Mouse (Mus musculus) layer of hippocampus, adult 2 months (tissue): ENCODE measurements around the gene Rundc1. TPM values are rescaled to one million over a fixed set of nuclear protein-coding genes. Genes with fewer than 3 reads are reported as not detected.
"Not testable (repeated sequence)": the region's sequence is repeated elsewhere in the genome, so short reads cannot be mapped to it uniquely, and the experiment has no call there.

Experiments used
- DNase-seq, 2 experiments: peaks; one replicate each; pipeline ENCODE4 v3.0.0; 2022; ENCODE audit warnings: low spot score in 2 of 2
- H3K27ac ChIP-seq: fragments of 200-600 bp; 2 replicates; pipeline ENCODE4 v1.8.1; 2022
- H3K4me3 ChIP-seq: fragments of 200-600 bp; 2 replicates; pipeline ENCODE4 v1.8.1; 2022; ENCODE audit warnings: mild to moderate bottlenecking
- CTCF ChIP-seq: fragments of 200-600 bp; conservative IDR thresholded peaks from 2 replicates; pipeline ENCODE4 v1.8.1; 2022; ENCODE audit warnings: antibody characterized with exemption, mild to moderate bottlenecking, moderate library complexity
- total RNA-seq, 2 experiments: library from RNA; stranded (reverse); gene quantifications; 2 replicates each; pipeline ENCODE4 v1.2.3; 2021

Rundc1 gene
- total RNA-seq, 2 experiments from 2014 or later, result 31.9 to 33.5 TPM

DNA sequence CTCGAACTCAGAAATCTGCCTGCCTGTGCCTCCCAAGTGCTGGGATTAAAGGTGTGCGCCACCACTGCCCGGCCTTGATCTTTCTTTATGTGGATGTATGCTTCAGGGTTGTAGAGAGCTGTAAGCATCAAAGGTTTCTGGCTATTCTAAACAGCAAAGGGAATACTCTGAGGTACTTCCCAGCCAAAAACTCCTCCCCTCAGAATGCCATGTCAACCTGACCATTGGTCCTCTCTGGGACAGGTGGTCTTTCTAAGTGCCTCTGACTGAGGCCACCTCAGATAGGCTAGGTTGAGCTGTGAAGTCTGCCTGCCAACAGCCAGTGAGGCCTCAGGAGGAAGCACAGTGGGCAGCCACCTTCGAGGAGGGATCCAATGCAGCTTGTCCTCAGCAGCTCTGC is 24.0 kb downstream of the Rundc1 start:
- no peak for TF ChIP-seq CTCF
- Histone ChIP-seq H3K27ac (no peak overlapping the region; the same call in 1 of the 2 replicates), H3K4me3 (peak overlapping the region; percentile 46)
- DNase-seq, result no peak

DNA sequence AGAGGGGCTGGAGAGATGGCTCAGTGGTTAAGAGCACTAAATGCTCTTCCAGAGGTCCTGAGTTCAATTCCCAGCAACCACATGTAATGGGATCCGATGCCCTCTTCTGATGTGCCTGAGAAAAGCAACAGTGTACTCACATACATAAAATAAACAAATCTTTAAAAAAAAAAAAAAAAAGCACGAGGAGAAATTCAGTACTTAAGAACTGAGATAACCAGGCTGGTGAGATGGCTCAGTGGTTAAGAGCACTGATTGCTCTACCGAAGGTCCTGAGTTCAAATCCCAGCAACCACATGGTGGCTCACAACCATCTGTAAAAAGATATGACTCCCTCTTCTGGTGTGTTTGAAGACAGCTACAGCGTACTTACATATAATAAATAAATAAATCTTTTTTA is 24.7 kb downstream of the Rundc1 start:
- H3K27ac ChIP-seq, H3K4me3 ChIP-seq, DNase-seq: not testable (repeated sequence)

- Histone ChIP-seq H3K4me3 (no peak overlapping the region), H3K27ac (no peak overlapping the region)
- no peak for DNase-seq
- TF ChIP-seq CTCF, result peak; percentile 39
Measured at GRCm38 (mm10) chr11:101450394-101450793, 25.5 kb downstream of the Rundc1 start.

DNA sequence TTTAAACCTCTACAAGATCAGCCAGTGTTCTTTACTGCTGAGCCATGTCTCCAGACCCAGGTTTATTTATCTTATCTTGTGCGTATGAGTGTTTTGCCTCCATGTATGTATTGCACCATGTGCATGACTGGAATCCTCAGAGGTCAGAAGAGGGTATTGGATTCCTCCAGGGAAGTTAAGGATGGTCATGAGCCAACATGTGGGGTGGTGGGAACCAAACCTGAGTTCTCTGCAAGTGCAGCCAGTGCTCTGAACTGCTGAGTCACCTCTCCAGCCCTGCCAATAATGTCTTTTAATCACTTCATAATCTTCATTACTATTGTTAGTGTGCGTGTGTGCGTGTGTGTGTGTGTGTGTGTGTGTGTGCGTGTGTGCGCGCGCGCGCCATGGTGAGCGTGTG is 26.7 kb downstream of the Rundc1 start:
- TF ChIP-seq CTCF, result no peak

GRCm38 (mm10) chr11:101452093-101452774 is 27.3 kb downstream of the Rundc1 start:
- no peak for TF ChIP-seq CTCF
- no peak for DNase-seq
- H3K4me3 ChIP-seq, result no peak overlapping the region
- H3K27ac ChIP-seq, result no peak overlapping the region

More for the DNA sequence above, 26.7 kb downstream of the Rundc1 start:
- no peak for DNase-seq
- Histone ChIP-seq H3K4me3 (no peak overlapping the region), H3K27ac (no peak overlapping the region)

DNA sequence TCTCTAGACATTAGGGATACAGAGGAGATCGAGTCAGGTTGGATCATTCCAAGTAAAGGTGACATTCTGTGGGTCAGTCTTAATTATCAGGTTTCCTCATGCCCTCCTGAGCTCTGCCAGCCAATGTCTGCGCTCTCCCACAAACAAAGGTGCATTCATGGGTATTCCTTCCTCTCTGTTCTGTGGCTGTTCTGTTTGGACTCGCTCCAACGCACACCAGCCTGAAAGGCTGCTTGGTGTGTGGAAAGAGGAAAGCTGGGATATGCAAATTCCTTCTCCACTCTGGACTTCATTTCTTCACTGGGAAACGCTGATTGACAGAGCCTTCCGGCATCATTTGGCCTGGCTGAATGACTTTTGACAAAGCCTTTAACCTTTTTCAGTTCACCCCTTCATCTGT is 29.8 kb downstream of the Rundc1 start:
- DNase-seq, result no peak
- Histone ChIP-seq H3K4me3 (no peak overlapping the region), H3K27ac (no peak overlapping the region)
- no peak for TF ChIP-seq CTCF

DNA sequence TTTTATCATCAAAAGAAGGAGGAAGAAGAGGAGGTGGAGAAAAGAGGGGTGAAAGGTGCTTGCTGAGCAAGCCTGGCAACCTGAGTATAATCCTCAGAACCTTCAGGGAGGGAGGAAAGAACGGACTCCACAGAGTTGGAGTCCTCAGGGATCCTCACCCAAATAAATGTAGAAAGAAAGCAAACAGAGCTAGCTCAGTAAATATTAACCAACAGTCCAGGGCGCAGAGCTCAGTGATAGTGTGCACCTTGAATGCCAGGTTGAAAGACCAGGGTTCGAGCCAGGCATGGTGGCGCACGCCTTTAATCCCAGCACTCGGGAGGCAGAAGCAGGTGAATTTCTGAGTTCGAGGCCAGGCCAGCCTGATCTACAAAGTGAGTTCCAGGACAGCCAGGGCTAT is 30.7 kb downstream of the Rundc1 start:
- DNase-seq, result no peak
- Histone ChIP-seq H3K4me3 (no peak overlapping the region), H3K27ac (no peak overlapping the region)
- no peak for TF ChIP-seq CTCF

GRCm38 (mm10) chr11:101457631-101458030 is 32.7 kb downstream of the Rundc1 start:
- TF ChIP-seq CTCF, result no peak
- Histone ChIP-seq H3K4me3 (no peak overlapping the region), H3K27ac (no peak overlapping the region)
- no peak for DNase-seq

DNA sequence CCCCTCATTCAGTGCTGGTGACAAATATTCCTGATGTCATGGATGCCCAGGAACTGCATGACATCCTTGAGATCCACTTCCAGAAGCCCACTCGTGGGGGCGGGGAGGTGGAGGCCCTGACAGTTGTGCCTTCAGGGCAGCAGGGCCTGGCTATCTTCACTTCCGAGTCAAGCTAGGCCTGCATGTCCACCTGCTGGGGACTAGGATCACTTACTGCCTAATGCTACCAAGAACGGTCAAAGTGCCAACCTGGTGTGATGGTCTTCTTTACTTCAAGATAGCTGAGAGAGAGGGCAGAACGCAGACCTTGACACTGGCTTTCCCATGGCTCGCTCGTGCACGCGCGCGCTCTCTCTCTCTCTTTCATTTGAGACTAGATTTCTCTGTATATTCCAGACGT is 33.3 kb downstream of the Rundc1 start:
- DNase-seq, result no peak
- TF ChIP-seq CTCF, result no peak

GRCm38 (mm10) chr11:101459716-101460115 is 34.8 kb downstream of the Rundc1 start:
- H3K27ac ChIP-seq, result no peak overlapping the region
- no peak overlapping the region for H3K4me3 ChIP-seq
- no peak for TF ChIP-seq CTCF
- DNase-seq, result no peak

More for the DNA sequence above, 33.3 kb downstream of the Rundc1 start:
- Histone ChIP-seq H3K4me3 (no peak overlapping the region), H3K27ac (no peak overlapping the region)

DNA sequence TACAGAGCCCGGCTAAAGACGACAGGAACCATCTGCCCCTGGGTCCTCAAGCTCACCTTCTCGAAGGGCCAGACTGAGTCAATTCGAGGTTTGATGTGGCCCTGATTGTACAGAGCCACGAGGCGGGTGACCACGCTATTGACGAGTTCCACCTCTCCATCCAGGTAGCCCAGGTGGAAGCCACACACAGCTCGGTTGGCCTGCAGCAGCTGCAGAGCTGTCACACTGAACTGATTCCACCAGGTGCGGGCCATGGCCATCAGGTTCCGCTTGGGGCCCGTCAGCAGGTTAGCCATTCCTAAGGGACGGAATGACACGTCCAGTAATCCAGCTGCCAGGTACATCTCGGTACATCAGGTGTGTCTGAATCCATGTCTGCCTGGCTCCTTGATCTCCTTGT is 35.4 kb downstream of the Rundc1 start:
- Histone ChIP-seq H3K4me3 (no peak overlapping the region), H3K27ac (no peak overlapping the region)
- DNase-seq, result no peak
- no peak for TF ChIP-seq CTCF

DNA sequence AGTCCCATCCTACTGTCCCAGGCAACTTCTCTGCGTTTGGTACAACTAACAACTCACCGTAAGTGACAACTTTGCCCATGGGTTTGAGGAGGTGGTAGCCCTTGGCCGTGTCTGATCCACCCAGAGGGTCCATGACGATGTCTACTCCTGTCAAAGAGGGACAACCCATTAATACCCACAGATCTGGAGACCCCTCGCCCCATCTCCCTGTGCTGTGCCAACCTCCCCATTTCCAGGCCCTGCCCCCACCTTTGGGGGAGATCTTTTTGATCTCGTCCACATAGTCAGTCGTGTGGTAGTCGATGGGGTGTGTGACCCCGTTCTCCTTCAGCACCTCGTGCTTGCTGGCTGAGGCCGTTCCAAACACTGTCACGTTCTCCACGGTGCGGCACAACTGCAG is 37.3 kb downstream of the Rundc1 start:
- no peak for TF ChIP-seq CTCF
- H3K27ac ChIP-seq, result no peak overlapping the region
- H3K4me3 ChIP-seq, result no peak overlapping the region
- DNase-seq, result no peak

GRCm38 (mm10) chr11:101462583-101463440 is 37.9 kb downstream of the Rundc1 start:
- H3K4me3 ChIP-seq, result no peak overlapping the region
- H3K27ac ChIP-seq, result no peak overlapping the region
- TF ChIP-seq CTCF, result no peak
- DNase-seq, result no peak
